Mouse (Mus musculus) C2C12 (cell line): ENCODE results near the gene Olfr1053. TPM values are rescaled to one million over a fixed set of nuclear protein-coding genes. Genes with fewer than 3 reads are reported as not detected.

Experiments used
- polyA plus RNA-seq: library from polyadenylated mRNA; unstranded; fragments of >200 nt; fragmentation: generic; extraction: Trizol; gene quantifications from one replicate; pipeline ENCODE4 v1.2.1, GENCODE M21; 2012; ENCODE audit warnings: missing spikeins

Gene Olfr1053
- polyA plus RNA-seq, 1 experiment = not detected

Other genes with a start within 250 kb of the Olfr1053 start
- gene Olfr1036, start 241.3 kb downstream of the Olfr1053 start, polyA plus RNA-seq = not detected
- gene Olfr1037, start 227.9 kb downstream of the Olfr1053 start, polyA plus RNA-seq = not detected
- not detected for gene Olfr1039, start 179.4 kb downstream of the Olfr1053 start, polyA plus RNA-seq
- gene Olfr1040, start 168.6 kb downstream of the Olfr1053 start, polyA plus RNA-seq = not detected
- not detected for gene Olfr1042, start 153.4 kb downstream of the Olfr1053 start, polyA plus RNA-seq
- gene Olfr1043, start 147.8 kb downstream of the Olfr1053 start, polyA plus RNA-seq = not detected
- not detected for gene Olfr1044, start 137.5 kb downstream of the Olfr1053 start, polyA plus RNA-seq
- not detected for gene Olfr52, start 129.6 kb downstream of the Olfr1053 start, polyA plus RNA-seq
- not detected for gene Olfr1045, start 112.3 kb downstream of the Olfr1053 start, polyA plus RNA-seq
- not detected for gene Olfr1046, start 96.0 kb downstream of the Olfr1053 start, polyA plus RNA-seq
- gene Olfr1047, start 83.9 kb downstream of the Olfr1053 start, polyA plus RNA-seq = not detected
- not detected for gene Olfr1048, start 75.0 kb downstream of the Olfr1053 start, polyA plus RNA-seq
- not detected for gene Olfr1049, start 57.0 kb downstream of the Olfr1053 start, polyA plus RNA-seq
- not detected for gene Olfr1051, start 36.2 kb downstream of the Olfr1053 start, polyA plus RNA-seq
- not detected for gene Olfr1052, start 22.8 kb downstream of the Olfr1053 start, polyA plus RNA-seq
- not detected for gene Olfr1054, start 20.1 kb upstream of the Olfr1053 start, polyA plus RNA-seq
- not detected for gene Olfr1055, start 35.0 kb upstream of the Olfr1053 start, polyA plus RNA-seq
- not detected for gene Olfr1056, start 47.2 kb upstream of the Olfr1053 start, polyA plus RNA-seq
- gene Olfr1057, start 63.1 kb upstream of the Olfr1053 start, polyA plus RNA-seq = not detected
- not detected for gene Olfr1058, start 73.3 kb upstream of the Olfr1053 start, polyA plus RNA-seq
- gene Olfr1061, start 98.8 kb upstream of the Olfr1053 start, polyA plus RNA-seq = not detected
- gene Olfr1062, start 111.5 kb upstream of the Olfr1053 start, polyA plus RNA-seq = not detected
- not detected for gene Olfr1065, start 135.3 kb upstream of the Olfr1053 start, polyA plus RNA-seq
- not detected for gene Olfr1066, start 141.0 kb upstream of the Olfr1053 start, polyA plus RNA-seq
- not detected for gene Olfr228, start 172.1 kb upstream of the Olfr1053 start, polyA plus RNA-seq
- not detected for gene Olfr1076, start 193.2 kb upstream of the Olfr1053 start, polyA plus RNA-seq
- gene Olfr1079, start 227.2 kb upstream of the Olfr1053 start, polyA plus RNA-seq = not detected
- gene Olfr1080, start 243.0 kb upstream of the Olfr1053 start, polyA plus RNA-seq = not detected